Mouse (Mus musculus): ENCODE data around the gene Slc10a1. TPM values are rescaled to one million over a fixed set of nuclear protein-coding genes. Genes with fewer than 3 reads are reported as not detected.

Gene Slc10a1
- 10 to 100 TPM; 24.7 to 77.6 TPM for total RNA-seq (2021)
- long read RNA-seq, experiment 1, transcript Slc10a1-201 (5 exons, 1,674 nt), result major isoform, 62 of 69 reads
- long read RNA-seq, experiment 1, partial matches to known transcripts, result 4 of 69 reads
- long read RNA-seq, experiment 1, other reads (novel, unspliced or antisense), result 3 of 69 reads
- long read RNA-seq, experiment 2, partial matches to known transcripts, result 0 of 1 reads
- long read RNA-seq, experiment 2, other reads (novel, unspliced or antisense), result 0 of 1 reads

GRCm38 (mm10) chr12:80968605-80969004 is at the start of gene Slc10a1:
Gene Slc10a1 (minus strand): TSS chr12:80968705.
- DNase-seq, result no peak

GRCm38 (mm10) chr12:81017624-81018023 is 49.1 kb upstream of the Slc10a1 start:
- DNase-seq, result no peak

GRCm38 (mm10) chr12:81013496-81013895 is 45.0 kb upstream of the Slc10a1 start:
- DNase-seq, result peak; percentile 53

GRCm38 (mm10) chr12:81011994-81012393 is 43.5 kb upstream of the Slc10a1 start:
- DNase-seq, result no peak

GRCm38 (mm10) chr12:81009813-81010212 is 41.3 kb upstream of the Slc10a1 start:
- no peak for DNase-seq

- no peak for DNase-seq
Measured at GRCm38 (mm10) chr12:81002841-81003635, 34.5 kb upstream of the Slc10a1 start.

- DNase-seq, result no peak
Measured at GRCm38 (mm10) chr12:81000924-81001323, 32.4 kb upstream of the Slc10a1 start.

GRCm38 (mm10) chr12:80998528-80999221 is 30.2 kb upstream of the Slc10a1 start:
- no peak for DNase-seq

GRCm38 (mm10) chr12:80997652-80998051 is 29.1 kb upstream of the Slc10a1 start:
- DNase-seq, result no peak

- no peak for DNase-seq
Measured at GRCm38 (mm10) chr12:80995326-80995725, 26.8 kb upstream of the Slc10a1 start.

GRCm38 (mm10) chr12:80993773-80994172 is 25.3 kb upstream of the Slc10a1 start:
- no peak for DNase-seq

- DNase-seq, result peak; percentile 47
Measured at GRCm38 (mm10) chr12:80992540-80993122, 24.1 kb upstream of the Slc10a1 start.

GRCm38 (mm10) chr12:80991806-80992205 is 23.3 kb upstream of the Slc10a1 start:
- DNase-seq, result no peak

- no peak for DNase-seq
Measured at GRCm38 (mm10) chr12:80990901-80991445, 22.5 kb upstream of the Slc10a1 start.

- DNase-seq, result no peak
Measured at GRCm38 (mm10) chr12:80988286-80988685, 19.8 kb upstream of the Slc10a1 start.

- no peak for DNase-seq
Measured at GRCm38 (mm10) chr12:80986628-80987027, 18.1 kb upstream of the Slc10a1 start.

- no peak for DNase-seq
Measured at GRCm38 (mm10) chr12:80983695-80984094, 15.2 kb upstream of the Slc10a1 start.

- DNase-seq, result peak; percentile 85
Measured at GRCm38 (mm10) chr12:80982326-80982725, 13.8 kb upstream of the Slc10a1 start.

- no peak for DNase-seq
Measured at GRCm38 (mm10) chr12:80975939-80976671, 7.6 kb upstream of the Slc10a1 start.

GRCm38 (mm10) chr12:80971756-80972155 is 3.3 kb upstream of the Slc10a1 start:
- DNase-seq, result no peak

GRCm38 (mm10) chr12:80970181-80970705 is 1.7 kb upstream of the Slc10a1 start:
- DNase-seq, result no peak
